In the genomic region with DNA sequence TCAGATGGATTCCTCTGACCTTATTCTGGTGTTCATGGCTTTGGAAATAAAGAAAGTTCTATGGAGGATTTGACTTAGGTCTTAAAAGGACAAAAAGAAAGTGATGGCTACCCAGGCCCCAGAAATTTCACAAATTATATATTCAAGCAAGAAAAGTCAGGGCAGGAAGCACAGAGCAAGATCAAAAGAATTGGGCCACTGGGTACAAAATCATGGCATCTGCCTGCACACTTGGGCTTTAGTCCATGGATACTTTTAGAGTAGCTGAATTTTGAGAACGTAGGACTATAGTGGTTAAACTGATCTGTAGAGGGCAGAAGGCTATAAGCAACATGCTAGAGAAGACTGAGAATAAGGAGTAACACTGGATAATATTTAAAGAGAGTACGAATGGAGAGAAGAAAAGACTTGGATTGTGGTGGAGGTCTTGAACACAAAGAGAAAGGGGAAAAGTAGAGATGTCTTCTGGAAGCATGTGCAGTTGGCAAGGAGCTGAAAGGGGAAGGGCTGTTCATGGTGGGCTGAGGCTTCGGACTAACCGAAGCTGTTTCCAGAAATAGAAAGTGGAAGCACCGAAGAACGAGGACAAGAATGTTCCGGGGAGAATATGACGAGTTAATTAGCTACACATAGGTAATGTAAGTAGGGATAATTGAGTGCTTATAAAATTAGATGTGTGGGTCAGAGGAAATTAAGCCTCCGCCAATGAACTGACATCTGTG, we compare ENCODE assay signal across 8 mouse cellular contexts.
A peak's percentile ranks its signal among the peaks of the same experiment; 100 is the strongest.
DNase-seq lines count a peak whose midpoint lies in the region; ATAC-seq lines count a peak whose summit lies in the region.

No protein-coding gene starts in this region.

- H3K9ac ChIP-seq in lung, embryonic 16.5 days (ENCODE audit: low read length), result no peak overlapping the region

- 59% methylated on average over 9 of the region's 9 CpGs for WGBS in lung, embryonic 16.5 days

- DNase-seq in cerebellum, postnatal 10 days, result peak; percentile 25 to 28
- no peak for DNase-seq in cerebellum, adult 9-10 months
- peak; percentile 27 for DNase-seq in thymus, postnatal 0 days (ENCODE audit: low spot score)
- DNase-seq in thymus, adult 18-20 months, result no peak
- no peak for DNase-seq in left cerebral cortex, adult 11 months (ENCODE audit: low spot score)
- no peak for DNase-seq in right cerebral cortex, postnatal 14 days
- DNase-seq in urinary bladder, postnatal 25 days (ENCODE audit: low spot score), result no peak

- no peak overlapping the region for H3K27ac ChIP-seq in lung, embryonic 16.5 days (ENCODE audit: low read length)

- no peaks in the 10 kb centered on the region for H3K4me1 ChIP-seq in lung, embryonic 16.5 days (replicated peaks; ENCODE audit: control insufficient read depth, insufficient read depth, low read length)

- H3K4me2 ChIP-seq in lung, embryonic 16.5 days (ENCODE audit: low read depth, low read length), result peak overlapping the region; percentile 31

- H3K4me3 ChIP-seq in lung, embryonic 16.5 days (ENCODE audit: low read length), result peak overlapping the region; percentile 18; the same call in 1 of the 2 replicates

- H3K9me3 ChIP-seq in lung, embryonic 16.5 days (ENCODE audit: control insufficient read depth, low read length), result no peaks in the 10 kb centered on the region; the same call in 1 of the 2 replicates

- no peak for ATAC-seq in lung, embryonic 16.5 days (ENCODE audit: low read depth)

- H3K36me3 ChIP-seq in lung, embryonic 16.5 days (ENCODE audit: control insufficient read depth, insufficient read depth, low read length), result no peaks in the 10 kb centered on the region

- H3K27me3 ChIP-seq in lung, embryonic 16.5 days (ENCODE audit: control insufficient read depth, insufficient read depth, low read depth, low read length), result no peaks in the 10 kb centered on the region

Comparison
In these comparisons a context has a peak if more than half of its experiments do, and no peak if none do; other contexts are left out.
1. DNase-seq: peak in cerebellum, postnatal 10 days (2 of 2) and thymus, postnatal 0 days (single experiment); none in cerebellum, adult 9-10 months (single experiment), thymus, adult 18-20 months (0 of 2), left cerebral cortex, adult 11 months (single experiment), right cerebral cortex, postnatal 14 days (single experiment) and urinary bladder, postnatal 25 days (single experiment).